Mouse (Mus musculus) liver, adult 2 months (tissue): Measurements from ENCODE around the gene Cdh13.

Experiments
- CTCF ChIP-seq: fragments of 200-500 bp; IDR thresholded peaks from 2 replicates; pipeline ENCODE4 v1.5.1; 2011; ENCODE audit warnings: low read depth, low read length, control low read depth
- POLR2A ChIP-seq: fragments of 200-500 bp; IDR thresholded peaks from 2 replicates; pipeline ENCODE4 v1.6.1; 2011; ENCODE audit warnings: low read length, control low read depth; ENCODE audit not compliant: insufficient read depth; ENCODE audit errors: extremely low read depth

DNA sequence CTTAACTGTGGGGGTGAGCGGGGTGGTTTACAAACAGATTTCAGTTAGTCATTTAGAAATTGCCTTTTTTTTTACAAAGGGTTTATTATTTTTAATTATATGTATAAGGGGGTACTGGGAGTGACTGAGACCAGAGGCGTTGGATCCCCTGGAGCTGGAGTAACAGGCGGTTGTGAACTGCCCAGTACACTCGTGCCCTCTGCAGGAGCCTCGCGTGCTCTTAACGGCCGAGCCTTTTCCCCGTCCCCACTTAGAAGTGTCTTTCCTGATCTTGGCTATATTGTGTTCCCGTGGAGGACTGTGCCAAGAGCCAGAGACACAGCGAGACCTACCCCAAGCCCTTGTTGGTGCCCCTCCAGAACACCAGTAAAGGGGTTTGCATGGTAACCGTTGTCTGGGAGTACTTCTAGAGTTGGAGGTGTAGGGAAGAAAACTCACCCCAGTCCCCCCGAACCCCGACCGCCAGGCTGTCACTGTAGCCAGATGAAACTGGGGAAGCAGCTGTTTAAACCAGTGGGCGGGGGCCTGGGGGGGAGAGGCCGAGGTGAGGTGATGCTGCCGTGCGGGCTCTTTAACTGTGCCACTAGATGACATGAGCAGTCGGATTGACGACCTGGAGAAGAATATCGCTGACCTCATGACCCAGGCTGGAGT is 1061.6 kb downstream of the Cdh13 start:
- TF ChIP-seq CTCF: 0 out of 2 replicates have a peak, but pooled peaks have one; percentile 2
- TF ChIP-seq POLR2A: no peak
